26 mouse cellular contexts compared by ENCODE assay signal in the genomic region with DNA sequence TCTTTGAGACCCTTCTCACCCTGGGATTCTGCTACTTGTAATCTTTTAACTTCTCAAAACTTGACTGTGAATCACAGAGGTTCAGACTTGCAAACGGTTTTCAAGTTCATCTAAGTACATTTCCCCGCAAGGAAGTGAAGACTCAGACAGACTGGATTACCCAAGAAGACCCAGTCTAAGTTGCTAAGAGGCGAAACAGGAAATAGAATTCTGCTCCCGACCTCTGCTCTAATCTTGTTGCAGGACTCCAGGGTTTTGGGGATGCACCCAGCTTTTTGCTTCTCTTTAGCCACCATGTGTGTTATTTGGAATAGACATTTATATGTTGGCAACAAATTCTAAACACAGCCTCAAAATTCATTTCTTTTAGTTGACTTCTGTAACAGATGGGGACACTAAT. TPM values are rescaled to one million over a fixed set of nuclear protein-coding genes. Genes with fewer than 3 reads are reported as not detected.
"Had no signal": no experiment of that assay in that cellular context is flagged by ENCODE, and none has a peak within 500 bp of the region (broad histone marks: within the 10 kb centered on the region; RNA-seq: fewer than 3 reads in every experiment).

No protein-coding gene starts in this region.

- H3K4me3 ChIP-seq: megakaryocyte, embryonic 14.5 days; midbrain, embryonic 10.5 days; midbrain, embryonic 13.5 days; myocyte; neural tube, embryonic 13.5 days had no signal

- DNase-seq: kidney, adult 18-20 months; kidney, adult 9 months; kidney, postnatal 14 days; lung, embryonic 14.5 days; lung, postnatal 14 days; lung, postnatal 4 days; thymus, adult 2 months; thymus, postnatal 14 days; thymus, postnatal 4 days had no signal

- H3K9ac ChIP-seq: lung, embryonic 14.5 days; midbrain, embryonic 13.5 days; neural tube, embryonic 13.5 days had no signal

- ATAC-seq: inflammation-experienced regulatory T-cells, adult 6 months; intestine, embryonic 16.5 days; midbrain, embryonic 13.5 days; midbrain, embryonic 16.5 days had no signal

- H3K9me3 ChIP-seq: megakaryocyte, embryonic 14.5 days; midbrain, embryonic 10.5 days; midbrain, embryonic 13.5 days; neural tube, embryonic 13.5 days had no signal

- H3K4me1 ChIP-seq: midbrain, embryonic 13.5 days; neural tube, embryonic 13.5 days had no signal

- H3K36me3 ChIP-seq: midbrain, embryonic 10.5 days; midbrain, embryonic 13.5 days; neural tube, embryonic 13.5 days had no signal

- H3K27ac ChIP-seq: midbrain, embryonic 10.5 days; midbrain, embryonic 13.5 days; neural tube, embryonic 13.5 days; stomach, postnatal 0 days had no signal

- H3K4me2 ChIP-seq: lung, embryonic 14.5 days; midbrain, embryonic 13.5 days; neural tube, embryonic 13.5 days had no signal

RNA-seq across cellular contexts. Expression of a gene that starts 43.3 kb away (rescaled TPM):
- total RNA-seq: layer of hippocampus, postnatal 14 days; left cerebral cortex, postnatal 25 days; monocyte, adult 5-6 weeks; neutrophil, adult 5-6 weeks had no signal
- polyA plus RNA-seq: inflammation-experienced regulatory T-cells, adult 6 months; kidney, embryonic 16.5 days; limb, embryonic 11.5 days; lung, embryonic 14.5 days; midbrain, embryonic 10.5 days; midbrain, embryonic 16.5 days; neural tube, embryonic 13.5 days; small intestine, adult 2 months; stomach, embryonic 14.5 days had no signal
